Mouse (Mus musculus) bone marrow, adult 2 months (tissue): Measurements from ENCODE around the gene Duxbl1.
"Not testable (repeated sequence)": the region's sequence is repeated elsewhere in the genome, so short reads cannot be mapped to it uniquely, and the experiment has no call there.

Experiments used
- CTCF ChIP-seq: fragments of 200-500 bp; IDR thresholded peaks from 2 replicates; pipeline ENCODE4 v1.5.1; 2011; ENCODE audit warnings: low read length, control low read depth; ENCODE audit not compliant: control insufficient read depth, insufficient read depth
- POLR2A ChIP-seq: fragments of 200-500 bp; IDR thresholded peaks from 2 replicates; pipeline ENCODE4 v1.6.1; 2011; ENCODE audit warnings: low read depth, mild to moderate bottlenecking, control low read depth, low read length, borderline replicate concordance; ENCODE audit not compliant: control insufficient read depth

GRCm38 (mm10) chr14:26016414-26016813 lies 38.0 kb downstream of the Duxbl1 start:
- TF ChIP-seq CTCF, POLR2A: not testable (repeated sequence)
